Mouse (Mus musculus) brain, embryonic 14.5 days (tissue): ENCODE data around the gene Bloc1s3. TPM values are rescaled to one million over a fixed set of nuclear protein-coding genes. Genes with fewer than 3 reads are reported as not detected.

Experiments
- DNase-seq: peaks from one replicate; pipeline ENCODE4 v3.0.0-alpha.2; 2011; ENCODE audit warnings: low read depth
- CTCF ChIP-seq: fragments of 200-500 bp; IDR thresholded peaks from 2 replicates; pipeline ENCODE4 v1.5.1; 2012; ENCODE audit warnings: inconsistent platforms, mild to moderate bottlenecking, moderate library complexity, borderline replicate concordance; ENCODE audit not compliant: insufficient read depth, insufficient read length; ENCODE audit errors: extremely low read depth
- POLR2A ChIP-seq: fragments of 200-500 bp; IDR thresholded peaks from 2 replicates; pipeline ENCODE4 v1.6.1; 2012; ENCODE audit warnings: mild to moderate bottlenecking, inconsistent platforms, borderline replicate concordance; ENCODE audit not compliant: poor library complexity, insufficient read depth, insufficient read length, severe bottlenecking; ENCODE audit errors: extremely low read depth
- polyA plus RNA-seq: library from polyadenylated mRNA; depleted of rRNA; stranded (reverse); fragments of >200 nt; gene quantifications from 2 replicates; pipeline ENCODE4 v1.2.3, GENCODE M21; 2012; rRNA removed

The Bloc1s3 gene
- polyA plus RNA-seq, 1 experiment = 11.2 TPM

DNA sequence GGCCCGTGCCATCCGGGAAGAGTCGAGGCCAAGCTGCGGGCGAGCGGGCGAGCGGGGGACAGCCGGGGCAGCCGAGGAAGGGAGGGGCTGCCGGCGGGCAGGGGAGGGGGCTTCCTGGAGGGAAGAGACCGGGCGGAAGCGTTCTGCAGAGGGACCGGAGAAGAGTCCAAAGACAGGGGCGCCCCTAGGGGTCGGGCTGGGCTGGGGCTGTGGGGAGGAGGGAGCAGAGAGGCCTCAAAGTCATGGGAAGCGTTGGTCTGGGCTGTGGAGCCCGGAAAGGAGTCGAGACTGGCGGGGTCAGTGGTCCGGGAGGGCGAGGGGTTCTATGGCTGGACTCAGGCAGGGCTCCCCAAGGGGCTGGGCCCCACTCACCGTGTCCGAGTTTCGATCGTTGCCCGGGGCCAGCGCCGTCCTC is 50.1 kb downstream of the Bloc1s3 start:
- TF ChIP-seq CTCF (peak; percentile 54; the same call in 1 of the 2 replicates), POLR2A (no peak)

DNA sequence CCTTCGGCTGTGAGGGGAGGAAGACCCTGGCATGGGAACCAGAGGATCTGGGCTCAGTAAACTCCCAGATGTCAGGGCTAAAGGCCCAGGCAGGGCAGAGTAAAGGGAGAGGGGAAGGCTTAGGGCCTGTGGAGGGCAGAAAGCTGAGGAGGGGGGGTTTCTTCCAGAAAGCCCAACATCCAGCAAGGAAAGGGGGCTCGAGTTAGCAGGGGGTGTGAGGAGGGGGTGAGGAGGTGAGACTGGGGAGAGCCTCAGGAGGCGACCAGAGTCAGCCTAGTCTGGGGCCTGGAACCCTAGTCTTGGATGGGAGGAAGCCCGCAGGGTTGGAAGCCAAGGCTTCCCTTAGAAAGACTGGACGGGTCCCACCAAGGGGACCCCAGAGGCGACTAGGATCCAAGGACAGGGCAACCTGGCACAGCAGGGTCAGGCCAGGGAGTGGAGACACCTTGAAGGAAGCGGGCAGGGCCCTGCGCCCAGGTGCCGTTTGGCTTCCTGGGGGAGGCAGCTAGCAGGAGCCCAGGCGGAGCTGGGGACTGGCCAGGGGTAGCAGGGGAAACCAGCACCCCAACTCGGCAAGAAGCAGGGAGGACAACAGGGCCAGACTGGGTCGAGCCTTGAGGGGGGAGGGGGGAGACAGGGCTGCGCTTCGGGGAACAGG is 50.6 kb downstream of the Bloc1s3 start:
- DNase-seq = no peak
- TF ChIP-seq POLR2A = no peak
- no peak for TF ChIP-seq CTCF

More for the DNA sequence above, 50.1 kb downstream of the Bloc1s3 start:
- DNase-seq = peak; percentile 76

DNA sequence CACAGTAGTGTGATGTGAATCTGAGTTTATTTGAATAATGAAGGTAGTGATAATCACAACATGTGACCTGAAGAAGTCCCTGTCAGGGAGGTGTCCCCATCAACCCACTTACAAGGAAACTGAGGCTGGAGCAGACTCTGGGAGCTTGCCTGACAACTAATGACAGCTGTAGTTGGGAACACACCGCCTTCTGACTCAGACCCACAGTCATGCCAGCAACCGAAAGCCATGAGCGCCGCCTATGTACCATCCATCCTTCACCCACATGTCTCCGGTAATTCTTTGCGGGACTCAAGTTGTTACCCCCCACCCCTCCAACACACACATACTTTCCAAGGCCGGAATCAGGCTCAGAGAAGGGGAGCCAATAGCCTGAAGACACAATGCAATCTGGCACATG is 51.5 kb downstream of the Bloc1s3 start:
- DNase-seq = no peak
- TF ChIP-seq POLR2A (no peak), CTCF (no peak)

DNA sequence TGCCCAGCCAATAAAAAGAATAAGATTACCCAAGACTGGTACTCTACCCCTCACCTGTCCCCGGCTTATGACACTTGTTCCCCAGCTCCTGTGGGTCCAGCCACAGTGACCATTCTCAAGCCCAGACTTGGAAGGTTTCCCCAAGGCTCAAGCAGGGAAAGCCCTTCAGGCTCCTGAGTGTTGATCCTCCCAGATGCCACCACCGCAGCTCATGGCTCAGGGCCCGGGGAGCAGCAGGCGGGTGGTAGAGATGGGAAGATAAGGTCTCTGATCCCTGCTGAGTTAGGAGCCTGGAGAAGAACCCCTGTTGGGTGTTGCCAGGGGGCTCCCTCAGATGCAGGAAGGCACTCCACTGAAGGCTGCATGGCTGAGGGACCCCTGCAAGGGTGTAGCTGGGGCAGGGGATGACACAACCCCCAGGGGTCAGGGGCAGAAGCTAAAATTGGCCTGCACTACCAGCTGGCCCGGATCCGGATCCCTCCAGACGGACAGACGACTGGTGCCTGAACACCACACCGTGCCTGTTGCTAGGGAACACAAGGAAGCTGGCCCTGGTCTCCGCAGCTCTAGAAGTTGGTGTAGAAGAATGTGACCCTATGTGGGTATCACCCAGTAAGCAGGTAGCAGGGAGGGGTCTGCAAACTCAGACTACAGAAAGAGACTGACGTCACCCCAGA is 52.2 kb downstream of the Bloc1s3 start:
- TF ChIP-seq CTCF (no peak), POLR2A (no peak)
- DNase-seq = no peak

DNA sequence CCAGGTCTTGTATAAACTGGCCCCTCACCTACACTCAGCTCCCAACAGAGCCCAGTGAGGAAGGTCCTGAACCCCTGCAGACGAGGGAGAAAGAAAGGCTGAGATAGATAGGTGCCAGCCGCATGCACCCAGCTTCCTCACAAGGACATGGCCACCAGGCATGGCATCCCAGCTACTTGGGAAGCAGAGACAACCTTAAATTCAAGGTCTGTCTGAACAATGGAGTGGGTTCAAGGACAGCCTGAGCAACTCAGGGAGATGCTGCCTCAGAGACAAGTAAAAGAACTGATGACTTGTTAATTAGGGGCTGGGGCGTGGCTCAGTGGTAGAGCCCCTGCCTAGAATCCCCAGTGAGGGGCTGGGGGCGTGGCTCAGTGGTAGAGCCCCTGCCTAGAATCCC is 53.0 kb downstream of the Bloc1s3 start:
- DNase-seq = no peak
- TF ChIP-seq POLR2A = no peak
- TF ChIP-seq CTCF = no peak

Other genes starting within 250 kb of the Bloc1s3 start
- gene Vasp, start 236.6 kb downstream of the Bloc1s3 start, polyA plus RNA-seq = 66.4 and 89.0 TPM in 2 replicates
- 1.1 and 1.3 TPM in 2 replicates for gene Ppm1n, start 228.3 kb downstream of the Bloc1s3 start, polyA plus RNA-seq
- gene Rtn2, start 225.7 kb downstream of the Bloc1s3 start, polyA plus RNA-seq = 159 and 189 TPM in 2 replicates
- 0.19 and 0.23 TPM in 2 replicates for gene Fosb, start 198.3 kb downstream of the Bloc1s3 start, polyA plus RNA-seq
- gene Ercc1, start 163.6 kb downstream of the Bloc1s3 start, polyA plus RNA-seq = 65.1 and 81.9 TPM in 2 replicates
- gene Cd3eap, start 148.9 kb downstream of the Bloc1s3 start, polyA plus RNA-seq = 11.9 and 12.7 TPM in 2 replicates
- 8.2 and 8.9 TPM in 2 replicates for gene Ppp1r13l, start 148.6 kb downstream of the Bloc1s3 start, polyA plus RNA-seq
- gene Ercc2, start 126.4 kb downstream of the Bloc1s3 start, polyA plus RNA-seq = 81.7 and 106 TPM in 2 replicates
- 1.5 and 2.5 TPM in 2 replicates for gene Klc3, start 104.3 kb downstream of the Bloc1s3 start, polyA plus RNA-seq
- 0.24 and 0.31 TPM in 2 replicates for gene Ckm, start 103.6 kb downstream of the Bloc1s3 start, polyA plus RNA-seq
- 50.7 and 67.0 TPM in 2 replicates for gene Mark4, start 49.5 kb downstream of the Bloc1s3 start, polyA plus RNA-seq
- 0.91 and 1.0 TPM in 2 replicates for gene Exoc3l2, start 45.0 kb downstream of the Bloc1s3 start, polyA plus RNA-seq
- gene Trappc6a, start within 50 bp of the Bloc1s3 start, polyA plus RNA-seq = 29.0 and 38.3 TPM in 2 replicates
- gene Nkpd1, start 9.5 kb upstream of the Bloc1s3 start, polyA plus RNA-seq = 0.51 and 0.68 TPM in 2 replicates
- gene Ppp1r37, start 54.7 kb upstream of the Bloc1s3 start, polyA plus RNA-seq = 116 and 136 TPM in 2 replicates
- 1.4 and 1.6 TPM in 2 replicates for gene Zfp296, start 68.9 kb upstream of the Bloc1s3 start, polyA plus RNA-seq
- 67.3 and 72.9 TPM in 2 replicates for gene Gemin7, start 69.2 kb upstream of the Bloc1s3 start, polyA plus RNA-seq
- gene Clasrp, start 96.1 kb upstream of the Bloc1s3 start, polyA plus RNA-seq = 154 and 197 TPM in 2 replicates
- 4.8 and 5.3 TPM in 2 replicates for gene Relb, start 121.1 kb upstream of the Bloc1s3 start, polyA plus RNA-seq
- 89.4 and 114 TPM in 2 replicates for gene Clptm1, start 156.7 kb upstream of the Bloc1s3 start, polyA plus RNA-seq
- 0.30 TPM in 2 replicates for gene Apoc2, start 169.6 kb upstream of the Bloc1s3 start, polyA plus RNA-seq
- not detected in 2 replicates for gene Gm44805, start 173.1 kb upstream of the Bloc1s3 start, polyA plus RNA-seq
- not detected in 2 replicates for gene Apoc4, start 173.1 kb upstream of the Bloc1s3 start, polyA plus RNA-seq
- 0.81 and 2.0 TPM in 2 replicates for gene Apoc1, start 184.3 kb upstream of the Bloc1s3 start, polyA plus RNA-seq
- gene Apoe, start 190.8 kb upstream of the Bloc1s3 start, polyA plus RNA-seq = 235 and 295 TPM in 2 replicates
- gene Tomm40, start 207.1 kb upstream of the Bloc1s3 start, polyA plus RNA-seq = 111 and 131 TPM in 2 replicates
- 39.7 and 45.2 TPM in 2 replicates for gene Nectin2, start 242.1 kb upstream of the Bloc1s3 start, polyA plus RNA-seq